Mouse (Mus musculus): Measurements from ENCODE around the gene Irf9. TPM values are rescaled to one million over a fixed set of nuclear protein-coding genes. Genes with fewer than 3 reads are reported as not detected.

Gene Irf9
- polyA plus RNA-seq, 1 experiment = 10.9 TPM

GRCm38 (mm10) chr14:55658011-55658410 lies 54.6 kb downstream of the Irf9 start:
- peaks cover 12% of the 10 kb centered on the region for H3K36me3 ChIP-seq (ENCODE audit: control insufficient read depth, insufficient read depth, low read length, poor library complexity, severe bottlenecking)
- no peaks in the 10 kb centered on the region for H3K4me1 ChIP-seq (ENCODE audit: control insufficient read depth, insufficient read depth, low read length)
- TF ChIP-seq POLR2A (IDR thresholded peaks at IDR 0.05; ENCODE audit: insufficient read depth, low read length) = no peak
- TF ChIP-seq EP300 (IDR thresholded peaks at IDR 0.05; ENCODE audit: insufficient read depth, low read depth, low read length) = no peak
- TF ChIP-seq CTCF (IDR thresholded peaks at IDR 0.05; ENCODE audit: low read depth, low read length) = no peak
- H3K9me3 ChIP-seq (replicated peaks; ENCODE audit: control insufficient read depth, insufficient read depth, low read length, poor library complexity, severe bottlenecking) = no peaks in the 10 kb centered on the region
- H3K4me3 ChIP-seq (ENCODE audit: low read depth, low read length) = no peak overlapping the region
- H3K27me3 ChIP-seq (ENCODE audit: control insufficient read depth, insufficient read depth, low read length, poor library complexity, severe bottlenecking) = no peaks in the 10 kb centered on the region
- H3K27ac ChIP-seq (ENCODE audit: insufficient read depth, low read length) = no peak overlapping the region
- H3K9ac ChIP-seq (ENCODE audit: low read depth, poor library complexity, severe bottlenecking) = no peak overlapping the region

Other genes starting within 250 kb of the Irf9 start
- gene Dhrs4, start 124.8 kb upstream of the Irf9 start, polyA plus RNA-seq (2011; ENCODE audit: insufficient read depth, insufficient read length, low read depth, missing spikeins) = 24.8 and 29.6 TPM in 2 replicates
- gene Carmil3, start 112.9 kb upstream of the Irf9 start, polyA plus RNA-seq (2011; ENCODE audit: insufficient read depth, insufficient read length, low read depth, missing spikeins) = 7.5 and 9.9 TPM in 2 replicates
- gene Cpne6, start 93.1 kb upstream of the Irf9 start, polyA plus RNA-seq (2011; ENCODE audit: insufficient read depth, insufficient read length, low read depth, missing spikeins) = not detected in 2 replicates
- not detected in 2 replicates for gene Nrl, start 78.6 kb upstream of the Irf9 start, polyA plus RNA-seq (2011; ENCODE audit: insufficient read depth, insufficient read length, low read depth, missing spikeins)
- 18.0 and 21.2 TPM in 2 replicates for gene Pck2, start 63.3 kb upstream of the Irf9 start, polyA plus RNA-seq (2011; ENCODE audit: insufficient read depth, insufficient read length, low read depth, missing spikeins)
- 25.6 and 34.7 TPM in 2 replicates for gene Dcaf11, start 43.6 kb upstream of the Irf9 start, polyA plus RNA-seq (2011; ENCODE audit: insufficient read depth, insufficient read length, low read depth, missing spikeins)
- not detected in 2 replicates for gene A730061H03Rik, start 43.2 kb upstream of the Irf9 start, polyA plus RNA-seq (2011; ENCODE audit: insufficient read depth, insufficient read length, low read depth, missing spikeins)
- 1.5 TPM in 1 of 2 replicates, not detected in the other for gene Fitm1, start 28.0 kb upstream of the Irf9 start, polyA plus RNA-seq (2011; ENCODE audit: insufficient read depth, insufficient read length, low read depth, missing spikeins)
- 188 and 199 TPM in 2 replicates for gene Psme1, start 25.4 kb upstream of the Irf9 start, polyA plus RNA-seq (2011; ENCODE audit: insufficient read depth, insufficient read length, low read depth, missing spikeins)
- 5.3 and 6.1 TPM in 2 replicates for gene Emc9, start 18.3 kb upstream of the Irf9 start, polyA plus RNA-seq (2011; ENCODE audit: insufficient read depth, insufficient read length, low read depth, missing spikeins)
- gene Psme2, start 12.5 kb upstream of the Irf9 start, polyA plus RNA-seq (2011; ENCODE audit: insufficient read depth, insufficient read length, low read depth, missing spikeins) = 195 and 200 TPM in 2 replicates
- gene Rnf31, start 11.9 kb upstream of the Irf9 start, polyA plus RNA-seq (2011; ENCODE audit: insufficient read depth, insufficient read length, low read depth, missing spikeins) = 31.6 and 39.1 TPM in 2 replicates
- 16.4 and 20.6 TPM in 2 replicates for gene Rec8, start 14.5 kb downstream of the Irf9 start, polyA plus RNA-seq (2011; ENCODE audit: insufficient read depth, insufficient read length, low read depth, missing spikeins)
- 69.4 and 88.5 TPM in 2 replicates for gene Ipo4, start 32.4 kb downstream of the Irf9 start, polyA plus RNA-seq (2011; ENCODE audit: insufficient read depth, insufficient read length, low read depth, missing spikeins)
- 9.8 and 14.1 TPM in 2 replicates for gene Gm49378, start 34.3 kb downstream of the Irf9 start, polyA plus RNA-seq (2011; ENCODE audit: insufficient read depth, insufficient read length, low read depth, missing spikeins)
- gene Tm9sf1, start 40.2 kb downstream of the Irf9 start, polyA plus RNA-seq (2011; ENCODE audit: insufficient read depth, insufficient read length, low read depth, missing spikeins) = 22.7 and 25.1 TPM in 2 replicates
- not detected in 2 replicates for gene Tssk4, start 46.6 kb downstream of the Irf9 start, polyA plus RNA-seq (2011; ENCODE audit: insufficient read depth, insufficient read length, low read depth, missing spikeins)
- 33.2 and 36.0 TPM in 2 replicates for gene Mdp1, start 56.9 kb downstream of the Irf9 start, polyA plus RNA-seq (2011; ENCODE audit: insufficient read depth, insufficient read length, low read depth, missing spikeins)
- gene Gmpr2, start 68.4 kb downstream of the Irf9 start, polyA plus RNA-seq (2011; ENCODE audit: insufficient read depth, insufficient read length, low read depth, missing spikeins) = 22.2 and 26.7 TPM in 2 replicates
- 229 and 241 TPM in 2 replicates for gene Nedd8, start 68.6 kb downstream of the Irf9 start, polyA plus RNA-seq (2011; ENCODE audit: insufficient read depth, insufficient read length, low read depth, missing spikeins)
- gene Tinf2, start 78.2 kb downstream of the Irf9 start, polyA plus RNA-seq (2011; ENCODE audit: insufficient read depth, insufficient read length, low read depth, missing spikeins) = 50.9 and 63.6 TPM in 2 replicates
- 24.3 and 26.9 TPM in 2 replicates for gene Tgm1, start 110.4 kb downstream of the Irf9 start, polyA plus RNA-seq (2011; ENCODE audit: insufficient read depth, insufficient read length, low read depth, missing spikeins)
- 39.6 and 42.5 TPM in 2 replicates for gene Rabggta, start 118.7 kb downstream of the Irf9 start, polyA plus RNA-seq (2011; ENCODE audit: insufficient read depth, insufficient read length, low read depth, missing spikeins)
- 34.7 and 38.9 TPM in 2 replicates for gene Dhrs1, start 142.1 kb downstream of the Irf9 start, polyA plus RNA-seq (2011; ENCODE audit: insufficient read depth, insufficient read length, low read depth, missing spikeins)
- 56.2 and 59.8 TPM in 2 replicates for gene Nop9, start 142.1 kb downstream of the Irf9 start, polyA plus RNA-seq (2011; ENCODE audit: insufficient read depth, insufficient read length, low read depth, missing spikeins)
- gene Cideb, start 154.9 kb downstream of the Irf9 start, polyA plus RNA-seq (2011; ENCODE audit: insufficient read depth, insufficient read length, low read depth, missing spikeins) = not detected in 2 replicates
- 5.3 and 6.8 TPM in 2 replicates for gene Ltb4r2, start 157.9 kb downstream of the Irf9 start, polyA plus RNA-seq (2011; ENCODE audit: insufficient read depth, insufficient read length, low read depth, missing spikeins)
- gene Ltb4r1, start 162.4 kb downstream of the Irf9 start, polyA plus RNA-seq (2011; ENCODE audit: insufficient read depth, insufficient read length, low read depth, missing spikeins) = 2.6 and 3.0 TPM in 2 replicates
- gene Adcy4, start 180.5 kb downstream of the Irf9 start, polyA plus RNA-seq (2011; ENCODE audit: insufficient read depth, insufficient read length, low read depth, missing spikeins) = 0.30 and 1.2 TPM in 2 replicates
- 11.0 and 16.4 TPM in 2 replicates for gene Ripk3, start 185.3 kb downstream of the Irf9 start, polyA plus RNA-seq (2011; ENCODE audit: insufficient read depth, insufficient read length, low read depth, missing spikeins)
- gene Nfatc4, start 219.6 kb downstream of the Irf9 start, polyA plus RNA-seq (2011; ENCODE audit: insufficient read depth, insufficient read length, low read depth, missing spikeins) = 57.0 and 57.7 TPM in 2 replicates

All from ES-Bruce4 (cell line).